Mouse (Mus musculus) testis, postnatal 10 days (tissue): ENCODE results near the gene Ap1m1.

Source experiments
- DNase-seq: peaks from one replicate; pipeline ENCODE4 v3.0.0; 2021; ENCODE audit warnings: low spot score

Gene Ap1m1

GRCm38 (mm10) chr8:72259862-72260261 is 20.0 kb downstream of the Ap1m1 start:
- DNase-seq: no peak

GRCm38 (mm10) chr8:72260585-72260984 is 20.8 kb downstream of the Ap1m1 start:
- DNase-seq: no peak

GRCm38 (mm10) chr8:72261019-72261418 is 21.2 kb downstream of the Ap1m1 start:
- peak; percentile 59 for DNase-seq

GRCm38 (mm10) chr8:72261431-72261830 is 21.6 kb downstream of the Ap1m1 start:
- DNase-seq: no peak

- no peak for DNase-seq
These were observed 22.1 kb downstream of the Ap1m1 start for GRCm38 (mm10) chr8:72261872-72262271.

- DNase-seq: no peak
These were observed 22.9 kb downstream of the Ap1m1 start for GRCm38 (mm10) chr8:72262756-72263155.

GRCm38 (mm10) chr8:72263451-72263850 is 23.6 kb downstream of the Ap1m1 start:
- no peak for DNase-seq

GRCm38 (mm10) chr8:72265342-72265741 is 25.5 kb downstream of the Ap1m1 start:
- DNase-seq: no peak

- DNase-seq: no peak
These were observed 26.9 kb downstream of the Ap1m1 start for GRCm38 (mm10) chr8:72266671-72267070.

GRCm38 (mm10) chr8:72267106-72267505 is 27.3 kb downstream of the Ap1m1 start:
- DNase-seq: no peak

GRCm38 (mm10) chr8:72268356-72268755 is 28.5 kb downstream of the Ap1m1 start:
- no peak for DNase-seq

GRCm38 (mm10) chr8:72270606-72271005 is 30.8 kb downstream of the Ap1m1 start:
- DNase-seq: no peak

GRCm38 (mm10) chr8:72271051-72271660 is 31.3 kb downstream of the Ap1m1 start:
- DNase-seq: no peak

- DNase-seq: no peak
These were observed 31.9 kb downstream of the Ap1m1 start for GRCm38 (mm10) chr8:72271691-72272090.

GRCm38 (mm10) chr8:72272361-72272760 is 32.5 kb downstream of the Ap1m1 start:
- DNase-seq: peak; percentile 81

- no peak for DNase-seq
These were observed 33.4 kb downstream of the Ap1m1 start for GRCm38 (mm10) chr8:72273111-72273770.

- DNase-seq: no peak
These were observed 34.0 kb downstream of the Ap1m1 start for GRCm38 (mm10) chr8:72273807-72274206.

- no peak for DNase-seq
These were observed 37.4 kb downstream of the Ap1m1 start for GRCm38 (mm10) chr8:72277244-72277643.

- DNase-seq: no peak
These were observed 39.3 kb downstream of the Ap1m1 start for GRCm38 (mm10) chr8:72279151-72279550.

- DNase-seq: no peak
These were observed 41.8 kb downstream of the Ap1m1 start for GRCm38 (mm10) chr8:72281634-72282033.

GRCm38 (mm10) chr8:72285285-72285684 is 45.5 kb downstream of the Ap1m1 start:
- no peak for DNase-seq

- DNase-seq: no peak
These were observed 49.2 kb downstream of the Ap1m1 start for GRCm38 (mm10) chr8:72289051-72289450.

GRCm38 (mm10) chr8:72291104-72291503 is 51.3 kb downstream of the Ap1m1 start:
- no peak for DNase-seq

GRCm38 (mm10) chr8:72293309-72293708 is 53.5 kb downstream of the Ap1m1 start:
- DNase-seq: no peak
